Mouse (Mus musculus) erythroblast, embryonic 14.5 days (primary cell): ENCODE results near the gene Cenpx. TPM values are rescaled to one million over a fixed set of nuclear protein-coding genes. Genes with fewer than 3 reads are reported as not detected.
"Not testable (repeated sequence)": the region's sequence is repeated elsewhere in the genome, so short reads cannot be mapped to it uniquely, and the experiment has no call there.

ENCODE experiments used
- H3K27me3 ChIP-seq: 2 replicates; pipeline ENCODE4 v1.6.1; 2012; ENCODE audit warnings: inconsistent platforms; ENCODE audit not compliant: control insufficient read depth
- H3K36me3 ChIP-seq: 2 replicates; pipeline ENCODE4 v1.6.1; 2012; ENCODE audit warnings: mild to moderate bottlenecking, inconsistent platforms; ENCODE audit not compliant: control insufficient read depth
- H3K4me1 ChIP-seq: 2 replicates; pipeline ENCODE4 v1.6.1; 2012; ENCODE audit warnings: inconsistent platforms; ENCODE audit not compliant: control insufficient read depth
- H3K4me3 ChIP-seq: replicated peaks from 2 replicates; pipeline ENCODE3; 2012; ENCODE audit warnings: moderate library complexity, mild to moderate bottlenecking, inconsistent platforms
- H3K9me3 ChIP-seq: 2 replicates; pipeline ENCODE4 v1.6.1; 2012; ENCODE audit warnings: low read length, inconsistent platforms, mixed read lengths; ENCODE audit not compliant: control insufficient read depth
- GATA1 ChIP-seq: IDR thresholded peaks from 2 replicates; pipeline ENCODE4 v1.6.1; 2012; ENCODE audit warnings: low read length, inconsistent platforms, mixed read lengths
- TAL1 ChIP-seq: IDR thresholded peaks from 3 replicates; pipeline ENCODE4 v1.6.1; 2012; ENCODE audit warnings: low read length, inconsistent platforms, mixed read lengths
- polyA plus RNA-seq: library from polyadenylated mRNA; stranded (reverse); fragments of >175 nt; gene quantifications from 2 replicates; pipeline ENCODE4 v1.2.3, GENCODE M21; 2012

Cenpx gene
- polyA plus RNA-seq, 1 experiment: 5.2 TPM

GRCm38 (mm10) chr11:120740981-120741380 is 27.4 kb upstream of the Cenpx start:
- Histone ChIP-seq H3K4me3 (no peak overlapping the region), H3K27me3 (peaks cover 3% of the 10 kb centered on the region; the same call in 1 of the 2 replicates), H3K36me3 (no peaks in the 10 kb centered on the region), H3K4me1 (no peaks in the 10 kb centered on the region), H3K9me3 (no peaks in the 10 kb centered on the region; the same call in 1 of the 2 replicates)
- TF ChIP-seq TAL1 (no peak), GATA1 (no peak)

- no peaks in the 10 kb centered on the region for H3K36me3 ChIP-seq
- no peak overlapping the region for H3K4me3 ChIP-seq
- TF ChIP-seq GATA1 (no peak), TAL1 (no peak)
- peaks cover 2% of the 10 kb centered on the region for H3K9me3 ChIP-seq
- H3K27me3 ChIP-seq: peaks cover 12% of the 10 kb centered on the region
- no peaks in the 10 kb centered on the region for H3K4me1 ChIP-seq
Measured at GRCm38 (mm10) chr11:120736424-120736823, 22.9 kb upstream of the Cenpx start.

- TF ChIP-seq GATA1: no peak
- TF ChIP-seq TAL1: no peak
- Histone ChIP-seq H3K36me3 (no peaks in the 10 kb centered on the region), H3K4me1 (peaks cover 5% of the 10 kb centered on the region), H3K27me3 (peaks cover 22% of the 10 kb centered on the region), H3K9me3 (peaks cover 3% of the 10 kb centered on the region), H3K4me3 (no peak overlapping the region)
Measured at GRCm38 (mm10) chr11:120733521-120733920, 20.0 kb upstream of the Cenpx start.

DNA sequence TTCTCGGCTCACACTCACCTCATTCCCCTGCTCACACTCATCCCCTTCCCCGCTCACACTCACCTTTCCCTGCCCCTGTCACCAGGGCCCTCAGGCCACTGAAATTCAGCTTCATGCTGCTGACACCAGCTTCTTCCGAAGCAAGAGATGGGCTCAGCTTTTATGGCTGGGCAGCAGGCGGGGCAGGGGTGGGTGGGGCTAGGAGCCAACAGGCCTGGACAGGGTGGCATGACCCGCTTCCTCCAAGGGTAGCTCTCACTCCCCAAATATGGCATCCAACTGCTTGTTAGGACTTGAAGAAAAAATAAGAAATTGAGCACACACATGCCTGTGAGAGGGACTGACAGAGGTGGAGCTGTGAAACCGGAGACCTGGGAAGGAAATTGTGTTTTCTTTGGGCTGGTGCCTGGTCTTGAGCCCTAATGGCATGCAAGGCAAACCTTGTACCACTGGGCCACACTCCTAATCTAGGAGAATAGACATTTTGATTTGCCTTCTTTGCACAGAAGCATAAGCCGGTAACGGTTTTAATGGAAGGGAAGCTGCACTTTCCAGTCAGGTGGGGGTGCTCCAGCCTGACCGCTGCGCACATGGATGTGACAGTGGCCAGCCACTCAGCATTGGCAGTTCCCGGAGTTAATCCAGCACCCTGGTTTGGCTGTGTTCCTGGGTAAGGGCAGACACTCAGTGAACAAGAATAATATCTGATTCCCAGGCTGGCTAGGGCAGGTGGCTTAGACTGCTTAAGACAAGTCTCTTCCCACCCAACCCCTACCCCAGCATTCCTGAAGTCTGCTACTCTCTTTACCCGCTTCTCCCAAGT is 18.5 kb upstream of the Cenpx start, which contains the start of gene Cbr2:
Gene Cbr2 (minus strand): TSS at position 257 of the 823 bp plus-strand sequence.
- TF ChIP-seq GATA1 (no peak), TAL1 (no peak)
- peaks cover 22% of the 10 kb centered on the region for H3K27me3 ChIP-seq
- H3K4me3 ChIP-seq: no peak within 1 kb of the TSS
- peaks cover 8% of the 10 kb centered on the region for H3K4me1 ChIP-seq
- peaks cover 3% of the 10 kb centered on the region for H3K9me3 ChIP-seq
- no peaks in the 10 kb centered on the region for H3K36me3 ChIP-seq

GRCm38 (mm10) chr11:120731395-120731794 is 17.9 kb upstream of the Cenpx start:
- TF ChIP-seq GATA1: no peak
- no peak for TF ChIP-seq TAL1
- Histone ChIP-seq H3K27me3 (peaks cover 22% of the 10 kb centered on the region), H3K9me3 (peaks cover 3% of the 10 kb centered on the region), H3K4me3 (no peak overlapping the region), H3K4me1 (peaks cover 14% of the 10 kb centered on the region), H3K36me3 (no peaks in the 10 kb centered on the region)

GRCm38 (mm10) chr11:120730331-120730870 is 16.9 kb upstream of the Cenpx start:
- TF ChIP-seq GATA1 (no peak), TAL1 (no peak)
- no peak overlapping the region for H3K4me3 ChIP-seq
- peaks cover 18% of the 10 kb centered on the region for H3K4me1 ChIP-seq
- no peaks in the 10 kb centered on the region for H3K36me3 ChIP-seq
- H3K27me3 ChIP-seq: peaks cover 22% of the 10 kb centered on the region
- peaks cover 3% of the 10 kb centered on the region for H3K9me3 ChIP-seq

DNA sequence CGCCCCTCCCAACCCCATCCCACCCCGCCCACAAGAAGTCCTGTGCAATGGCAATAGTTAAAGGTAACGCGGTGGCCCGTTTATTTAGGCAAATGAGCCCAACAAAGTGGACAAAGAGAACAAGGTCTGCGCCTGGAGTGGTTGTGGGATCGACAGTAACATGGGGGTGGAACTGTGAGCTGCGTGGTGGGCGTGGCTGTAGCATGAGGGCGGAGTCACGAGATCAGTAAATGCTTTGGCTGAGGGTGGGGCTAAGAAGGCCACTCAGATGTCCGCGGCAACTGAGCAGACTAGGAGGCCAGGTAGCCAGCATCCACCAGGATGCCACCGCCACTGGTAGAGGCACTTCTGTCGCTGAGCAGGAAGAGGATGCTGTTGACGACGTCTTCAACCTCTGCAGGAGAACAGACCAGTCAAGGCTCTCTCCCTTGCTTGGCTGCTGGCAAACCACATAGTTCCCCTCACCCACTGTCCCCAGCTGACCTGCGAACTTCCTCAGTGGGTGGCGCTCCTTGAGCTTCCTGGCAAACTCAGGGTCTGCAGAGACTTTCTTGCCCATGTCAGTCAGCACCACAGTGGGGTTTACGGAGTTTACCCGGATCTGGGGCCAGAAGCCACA is 16.0 kb upstream of the Cenpx start:
- not testable (repeated sequence) for H3K9me3 ChIP-seq, H3K36me3 ChIP-seq, H3K4me3 ChIP-seq
- Histone ChIP-seq H3K4me1 (peaks cover 18% of the 10 kb centered on the region), H3K27me3 (peaks cover 22% of the 10 kb centered on the region)

GRCm38 (mm10) chr11:120728530-120729240 is 15.1 kb upstream of the Cenpx start:
- no peak overlapping the region for H3K4me3 ChIP-seq
- peaks cover 18% of the 10 kb centered on the region for H3K4me1 ChIP-seq
- no peak for TF ChIP-seq GATA1
- no peak for TF ChIP-seq TAL1

GRCm38 (mm10) chr11:120727564-120727963 is 14.0 kb upstream of the Cenpx start:
- Histone ChIP-seq H3K4me1 (peaks cover 18% of the 10 kb centered on the region), H3K4me3 (no peak overlapping the region), H3K27me3 (peaks cover 23% of the 10 kb centered on the region), H3K9me3 (peaks cover 3% of the 10 kb centered on the region), H3K36me3 (no peaks in the 10 kb centered on the region)
- TF ChIP-seq GATA1 (no peak), TAL1 (no peak)

More at GRCm38 (mm10) chr11:120728530-120729240, 15.1 kb upstream of the Cenpx start:
- H3K9me3 ChIP-seq: peaks cover 3% of the 10 kb centered on the region
- no peaks in the 10 kb centered on the region for H3K36me3 ChIP-seq
- peaks cover 22% of the 10 kb centered on the region for H3K27me3 ChIP-seq
